Mouse (Mus musculus) megakaryocyte-erythroid progenitor cell, adult 5-6 weeks (primary cell): ENCODE data around the gene Serpinc1. TPM values are rescaled to one million over a fixed set of nuclear protein-coding genes. Genes with fewer than 3 reads are reported as not detected.
"Not testable (repeated sequence)": the region's sequence is repeated elsewhere in the genome, so short reads cannot be mapped to it uniquely, and the experiment has no call there.

ENCODE experiments used
- ATAC-seq: replicated peaks from 2 replicates; pipeline ENCODE4 v1.8.0; 2016; ENCODE audit warnings: mild to moderate bottlenecking, inconsistent platforms; ENCODE audit not compliant: severe bottlenecking, poor library complexity, low FRiP score, low TSS enrichment
- total RNA-seq, 2 experiments: library from RNA; stranded (forward) in 1 of 2; stranded (reverse) in 1 of 2; fragments of 200-1000, 215-1000 nt in 1 of 2; fragments of >200 nt in 1 of 2; fragmentation: Nextera tagmentation in 1 of 2; gene quantifications; 2 replicates each; pipeline ENCODE4 v1.2.3; 2014 to 2017

Gene Serpinc1
- 0.35 and 0.42 TPM in 2 replicates for total RNA-seq (2014; fragmentation: Nextera tagmentation)
- total RNA-seq (2017) = 1.1 TPM in 1 of 2 replicates, not detected in the other

GRCm38 (mm10) chr1:160978071-160978735, at the start of gene Serpinc1:
Serpinc1 (plus strand) TSS chr1:160978585.
- no peak for ATAC-seq

- no peak for ATAC-seq
Observed at GRCm38 (mm10) chr1:160931320-160931719, 47.1 kb upstream of the Serpinc1 start.

- ATAC-seq = peak; percentile 78
Observed at GRCm38 (mm10) chr1:160933896-160934482, 44.4 kb upstream of the Serpinc1 start.

- ATAC-seq = no peak
Observed at GRCm38 (mm10) chr1:160935551-160935950, 42.8 kb upstream of the Serpinc1 start.

GRCm38 (mm10) chr1:160963199-160963598, 15.2 kb upstream of the Serpinc1 start:
- ATAC-seq = peak; percentile 98

- no peak for ATAC-seq
Observed at GRCm38 (mm10) chr1:160967268-160967667, 11.1 kb upstream of the Serpinc1 start.

- no peak for ATAC-seq
Observed at GRCm38 (mm10) chr1:160968643-160969042, 9.7 kb upstream of the Serpinc1 start.

- ATAC-seq = peak; percentile 48; the same call in 1 of the 2 replicates
Observed at GRCm38 (mm10) chr1:160980021-160980420, 1.6 kb downstream of the Serpinc1 start.

- no peak for ATAC-seq
Observed at GRCm38 (mm10) chr1:160980537-160981234, 2.3 kb downstream of the Serpinc1 start.

GRCm38 (mm10) chr1:160981337-160981736, 3.0 kb downstream of the Serpinc1 start:
- ATAC-seq = no peak

GRCm38 (mm10) chr1:160982887-160983286, 4.5 kb downstream of the Serpinc1 start:
- no peak for ATAC-seq

GRCm38 (mm10) chr1:160984731-160985130, 6.3 kb downstream of the Serpinc1 start:
- ATAC-seq = not testable (repeated sequence)

GRCm38 (mm10) chr1:160985477-160985876, 7.1 kb downstream of the Serpinc1 start:
- no peak for ATAC-seq

GRCm38 (mm10) chr1:160986881-160987635, 8.7 kb downstream of the Serpinc1 start:
- no peak for ATAC-seq

- no peak for ATAC-seq
Observed at GRCm38 (mm10) chr1:160989395-160989794, 11.0 kb downstream of the Serpinc1 start.

- no peak for ATAC-seq
Observed at GRCm38 (mm10) chr1:160993851-160994250, 15.5 kb downstream of the Serpinc1 start.

GRCm38 (mm10) chr1:161004942-161005341, 26.6 kb downstream of the Serpinc1 start:
- no peak for ATAC-seq

- no peak for ATAC-seq
Observed at GRCm38 (mm10) chr1:161005526-161005925, 27.1 kb downstream of the Serpinc1 start.

- no peak for ATAC-seq
Observed at GRCm38 (mm10) chr1:161006471-161006870, 28.1 kb downstream of the Serpinc1 start.

- no peak for ATAC-seq
Observed at GRCm38 (mm10) chr1:161008038-161008437, 29.7 kb downstream of the Serpinc1 start.
